Mouse (Mus musculus): Measurements from ENCODE around the gene Hdgf.

DNA sequence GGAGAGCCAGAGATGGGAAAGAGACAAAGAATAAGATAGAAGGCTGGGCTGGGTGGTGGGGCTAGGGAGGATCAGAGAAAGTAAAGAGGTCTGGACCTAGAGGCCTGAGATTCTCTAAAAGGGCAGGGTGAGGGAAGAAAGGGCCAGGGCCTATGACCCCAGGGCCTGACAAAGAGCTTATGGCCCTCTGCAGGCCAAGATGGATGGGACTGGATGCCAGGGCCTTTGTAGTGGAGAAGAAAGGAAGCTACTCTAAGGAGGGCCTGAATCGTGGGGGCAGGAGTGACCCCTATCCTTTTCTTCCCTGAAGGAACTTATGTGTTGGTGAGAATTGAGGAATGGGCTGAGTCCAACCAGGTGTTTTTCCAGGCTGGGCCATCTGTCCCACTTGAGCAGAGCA, 51.9 kb downstream of the Hdgf start:
- TF ChIP-seq CTCF (IDR thresholded peaks at IDR 0.05; ENCODE audit: insufficient read depth, low read length): no peak
- TF ChIP-seq POLR2A (IDR thresholded peaks at IDR 0.05; ENCODE audit: borderline replicate concordance, extremely low read depth, low read depth, low read length): no peak
